Mouse (Mus musculus) intestine, embryonic 16.5 days (tissue): ENCODE results near the gene Ptprs. TPM values are rescaled to one million over a fixed set of nuclear protein-coding genes. Genes with fewer than 3 reads are reported as not detected.

Experiments
- ATAC-seq: fragments of 200-750 bp; cut with Nextera tagmentation; 2 replicates; pipeline ENCODE4 v1.8.0; 2017; ENCODE audit warnings: moderate TSS enrichment, moderate library complexity
- H3K27ac ChIP-seq: fragments of 300-500 bp; sonication (generic); 2 replicates; pipeline ENCODE4 v1.5.1; 2014; ENCODE audit warnings: mild to moderate bottlenecking, low read length
- H3K27me3 ChIP-seq: fragments of 300-500 bp; sonication (generic); replicated peaks from 2 replicates; pipeline ENCODE4 v1.6.1; 2014; ENCODE audit warnings: low read length, control low read depth, mixed read lengths; ENCODE audit not compliant: control insufficient read depth, insufficient read depth
- H3K36me3 ChIP-seq: fragments of 300-500 bp; sonication (generic); 2 replicates; pipeline ENCODE4 v1.6.1; 2014; ENCODE audit warnings: low read length, control low read depth; ENCODE audit not compliant: control insufficient read depth, insufficient read depth
- H3K4me1 ChIP-seq: fragments of 300-500 bp; sonication (generic); 2 replicates; pipeline ENCODE4 v1.6.1; 2014; ENCODE audit warnings: low read length, control low read depth, mixed read lengths; ENCODE audit not compliant: control insufficient read depth, insufficient read depth
- H3K4me2 ChIP-seq: fragments of 300-500 bp; sonication (generic); 2 replicates; pipeline ENCODE4 v1.6.1; 2014; ENCODE audit warnings: low read depth, low read length, control low read depth
- H3K4me3 ChIP-seq: fragments of 300-500 bp; sonication (generic); 2 replicates; pipeline ENCODE4 v1.5.1; 2014; ENCODE audit warnings: mild to moderate bottlenecking, low read length
- H3K9ac ChIP-seq: fragments of 300-500 bp; sonication (generic); 2 replicates; pipeline ENCODE4 v1.6.1; 2014; ENCODE audit warnings: low read depth, low read length
- H3K9me3 ChIP-seq: fragments of 300-500 bp; sonication (generic); 2 replicates; pipeline ENCODE4 v1.6.1; 2016; ENCODE audit warnings: low read length, control low read depth; ENCODE audit not compliant: control insufficient read depth
- WGBS: fragments of 180-500 bp; shearing (Covaris S2); extraction: QIAGEN DNeasy Blood & Tissue Kit; methylation state at CpG from one replicate; pipeline ENCODE4 v1.1.7; 2014; 5-methylcytosine and 5-hydroxymethylcytosine counted together
- polyA plus RNA-seq: library from polyadenylated mRNA; unstranded; fragments of >200 nt; fragmentation: Nextera tagmentation; extraction: Ambion mirVana; gene quantifications from 2 replicates; pipeline ENCODE4 v1.2.1, GENCODE M21; 2015

The Ptprs gene
- polyA plus RNA-seq, 1 experiment from 2014 or later = 34.4 TPM

DNA sequence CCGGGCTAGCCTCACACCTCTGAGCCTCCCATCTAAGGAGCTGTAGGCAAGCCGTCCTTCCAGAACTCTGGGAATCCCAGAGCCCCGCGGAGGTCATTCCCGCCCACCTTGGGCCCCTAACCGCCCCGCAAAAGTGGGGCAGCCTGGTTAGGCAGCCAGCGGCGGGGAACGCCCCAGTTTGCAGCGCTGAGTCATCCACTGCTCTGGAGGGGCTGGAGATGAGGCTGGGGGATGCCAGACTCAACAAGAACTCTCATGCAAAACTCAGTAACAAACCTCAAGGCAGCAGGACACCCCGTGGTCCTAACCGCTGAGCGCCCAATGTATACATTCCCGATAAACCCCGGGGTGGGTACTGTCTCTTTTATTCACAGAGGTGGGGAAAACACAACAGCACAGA lies 4.2 kb downstream of the Ptprs start:
- Histone ChIP-seq H3K27me3 (peaks cover 33% of the 10 kb centered on the region), H3K9ac (peak overlapping the region; percentile 59; the same call in 1 of the 2 replicates), H3K27ac (no peak overlapping the region), H3K4me3 (peak overlapping the region; percentile 73; the same call in 1 of the 2 replicates), H3K4me2 (peak overlapping the region; percentile 99; the same call in 1 of the 2 replicates), H3K36me3 (no peaks in the 10 kb centered on the region), H3K9me3 (no peaks in the 10 kb centered on the region), H3K4me1 (peaks cover 71% of the 10 kb centered on the region)
- 15% methylated on average over 16 of the region's 16 CpGs for WGBS
- ATAC-seq = no peak

DNA sequence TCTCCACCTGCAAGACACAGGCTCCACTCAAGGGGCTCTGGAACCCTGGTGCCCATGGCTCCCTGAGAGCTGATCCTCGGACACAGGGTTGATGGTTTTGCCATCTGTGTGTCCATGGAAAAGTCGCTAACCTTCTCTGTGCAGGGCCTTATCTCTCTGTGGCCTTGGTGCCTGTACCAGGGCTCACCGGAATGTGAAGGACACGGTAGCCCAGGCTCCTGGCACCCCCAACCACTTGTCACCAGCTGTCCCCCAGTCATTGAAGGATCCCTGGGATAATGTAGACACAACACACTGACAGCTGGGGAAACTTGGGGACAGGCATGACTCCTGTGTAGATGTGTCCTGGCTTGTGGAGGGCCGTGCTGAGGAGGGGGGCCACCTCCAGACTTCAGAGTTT lies 5.1 kb downstream of the Ptprs start:
- Histone ChIP-seq H3K9me3 (no peaks in the 10 kb centered on the region), H3K4me2 (no peak overlapping the region), H3K4me1 (peaks cover 73% of the 10 kb centered on the region), H3K27me3 (peaks cover 33% of the 10 kb centered on the region), H3K4me3 (no peak overlapping the region), H3K27ac (no peak overlapping the region), H3K36me3 (no peaks in the 10 kb centered on the region), H3K9ac (no peak overlapping the region)
- no peak for ATAC-seq
- 77% methylated on average over 5 of the region's 5 CpGs for WGBS

- H3K4me2 ChIP-seq = peak overlapping the region; percentile 41
- 31% methylated on average over 10 of the region's 10 CpGs for WGBS
- H3K27me3 ChIP-seq = peaks cover 30% of the 10 kb centered on the region
- H3K9me3 ChIP-seq = no peaks in the 10 kb centered on the region
- peaks cover 71% of the 10 kb centered on the region for H3K4me1 ChIP-seq
- H3K9ac ChIP-seq = peak overlapping the region; percentile 56; the same call in 1 of the 2 replicates
- H3K36me3 ChIP-seq = no peaks in the 10 kb centered on the region
- H3K4me3 ChIP-seq = peak overlapping the region; percentile 15
- no peak for ATAC-seq
- no peak overlapping the region for H3K27ac ChIP-seq
Observed at GRCm38 (mm10) chr17:56470571-56470970, 5.7 kb downstream of the Ptprs start.

- peak overlapping the region; percentile 51 for H3K27ac ChIP-seq
- peaks cover 66% of the 10 kb centered on the region for H3K4me1 ChIP-seq
- H3K9ac ChIP-seq = peak overlapping the region; percentile 56
- peak overlapping the region; percentile 41 for H3K4me2 ChIP-seq
- no peak for ATAC-seq
- peaks cover 25% of the 10 kb centered on the region for H3K27me3 ChIP-seq
- WGBS = 8% methylated on average over 26 of the region's 26 CpGs
- H3K9me3 ChIP-seq = no peaks in the 10 kb centered on the region
- H3K36me3 ChIP-seq = no peaks in the 10 kb centered on the region
- peak overlapping the region; percentile 15; the same call in 1 of the 2 replicates for H3K4me3 ChIP-seq
Observed at GRCm38 (mm10) chr17:56470001-56470436, 6.3 kb downstream of the Ptprs start.

GRCm38 (mm10) chr17:56469275-56469674 lies 7.0 kb downstream of the Ptprs start:
- Histone ChIP-seq H3K36me3 (no peaks in the 10 kb centered on the region), H3K9ac (no peak overlapping the region), H3K27ac (peak overlapping the region; percentile 51), H3K4me3 (no peak overlapping the region), H3K9me3 (no peaks in the 10 kb centered on the region), H3K4me1 (peaks cover 58% of the 10 kb centered on the region), H3K27me3 (peaks cover 17% of the 10 kb centered on the region), H3K4me2 (no peak overlapping the region)
- WGBS = 49% methylated on average over 8 of the region's 8 CpGs
- no peak for ATAC-seq

- Histone ChIP-seq H3K9me3 (no peaks in the 10 kb centered on the region), H3K36me3 (no peaks in the 10 kb centered on the region), H3K9ac (no peak overlapping the region), H3K4me1 (peaks cover 54% of the 10 kb centered on the region), H3K4me3 (no peak overlapping the region), H3K4me2 (no peak overlapping the region), H3K27ac (peak overlapping the region; percentile 51), H3K27me3 (peaks cover 13% of the 10 kb centered on the region)
- no peak for ATAC-seq
- WGBS = 51% methylated on average over 7 of the region's 7 CpGs
Observed at GRCm38 (mm10) chr17:56468870-56469269, 7.4 kb downstream of the Ptprs start.

DNA sequence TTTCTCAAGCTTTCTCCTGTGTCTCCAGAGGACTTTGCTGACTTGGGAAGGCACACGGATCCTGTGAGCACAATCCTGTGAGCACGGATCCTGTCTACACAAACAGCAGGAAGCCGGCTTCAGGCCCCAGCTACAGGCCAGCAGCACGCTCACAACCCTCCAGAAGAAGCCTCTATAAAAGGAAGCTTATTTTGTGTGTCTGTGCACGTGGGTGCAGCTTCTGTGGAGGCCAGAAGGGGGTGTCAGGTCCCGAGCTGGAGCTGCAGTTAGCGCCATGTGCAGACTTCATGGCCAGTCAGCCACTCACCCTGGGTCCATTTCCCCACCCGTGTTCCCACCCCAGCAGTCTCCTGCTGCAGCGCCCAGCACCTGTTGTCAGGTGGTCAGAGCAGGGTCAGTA lies 7.9 kb downstream of the Ptprs start:
- ATAC-seq = no peak
- Histone ChIP-seq H3K36me3 (no peaks in the 10 kb centered on the region), H3K4me2 (no peak overlapping the region), H3K27ac (peak overlapping the region; percentile 88), H3K27me3 (peaks cover 8% of the 10 kb centered on the region), H3K4me3 (no peak overlapping the region), H3K9ac (no peak overlapping the region), H3K4me1 (peaks cover 51% of the 10 kb centered on the region), H3K9me3 (no peaks in the 10 kb centered on the region)
- WGBS = 87% methylated on average over 9 of the region's 9 CpGs

DNA sequence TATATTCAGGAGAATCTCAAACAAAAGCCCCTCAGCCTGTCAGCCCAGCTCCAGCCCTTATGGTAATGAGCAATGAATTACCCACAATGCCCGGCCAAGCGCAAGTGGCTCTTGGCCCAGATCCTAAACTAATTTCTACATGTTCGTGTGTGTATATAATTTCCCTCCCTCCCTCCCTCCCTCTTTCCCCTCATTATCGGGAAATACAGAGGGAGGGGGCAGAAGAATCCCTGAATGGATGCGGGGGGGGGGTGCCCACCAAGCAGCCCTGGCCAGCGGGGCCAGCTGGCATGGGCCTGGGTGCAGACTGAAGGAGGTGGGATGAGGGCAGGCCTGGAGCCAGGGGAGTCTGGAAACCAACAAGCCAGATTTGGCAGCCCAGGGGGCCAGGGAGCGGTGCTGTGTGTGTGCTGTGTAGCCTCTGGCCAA lies 8.8 kb downstream of the Ptprs start:
- H3K9ac ChIP-seq = peak overlapping the region; percentile 53
- WGBS = 32% methylated on average over 7 of the region's 7 CpGs
- peaks cover 3% of the 10 kb centered on the region for H3K27me3 ChIP-seq
- peak overlapping the region; percentile 88 for H3K27ac ChIP-seq
- H3K4me3 ChIP-seq = no peak overlapping the region
- H3K36me3 ChIP-seq = no peaks in the 10 kb centered on the region
- H3K4me1 ChIP-seq = peaks cover 50% of the 10 kb centered on the region
- ATAC-seq = peak; percentile 23; the same call in 1 of the 2 replicates
- no peaks in the 10 kb centered on the region for H3K9me3 ChIP-seq
- 0 out of 2 replicates have a peak overlapping the region, but pooled peaks have one; percentile 15 for H3K4me2 ChIP-seq

- no peaks in the 10 kb centered on the region for H3K9me3 ChIP-seq
- no peak overlapping the region for H3K4me2 ChIP-seq
- no peak for ATAC-seq
- no peaks in the 10 kb centered on the region for H3K36me3 ChIP-seq
- peaks cover 45% of the 10 kb centered on the region for H3K4me1 ChIP-seq
- no peak overlapping the region for H3K4me3 ChIP-seq
- H3K9ac ChIP-seq = no peak overlapping the region
- no peak overlapping the region for H3K27ac ChIP-seq
- whole genome bisulfite sequencing = 62% methylated on average over 6 of the region's 6 CpGs
- H3K27me3 ChIP-seq = no peaks in the 10 kb centered on the region; the same call in none of the 2 replicates
Observed at GRCm38 (mm10) chr17:56466747-56467146, 9.5 kb downstream of the Ptprs start.

GRCm38 (mm10) chr17:56464817-56465216 lies 11.5 kb downstream of the Ptprs start:
- Histone ChIP-seq H3K27me3 (no peaks in the 10 kb centered on the region), H3K4me2 (no peak overlapping the region), H3K9me3 (no peaks in the 10 kb centered on the region), H3K36me3 (no peaks in the 10 kb centered on the region), H3K9ac (no peak overlapping the region), H3K4me3 (no peak overlapping the region), H3K27ac (no peak overlapping the region), H3K4me1 (peaks cover 39% of the 10 kb centered on the region)
- no peak for ATAC-seq
- WGBS = 80% methylated on average over 7 of the region's 7 CpGs
